ENCODE assay signal across 12 mouse cellular contexts in genomic region chr17:7246893-7247556, GRCm38 (mm10).
"Had no signal": no experiment of that assay in that cellular context is flagged by ENCODE, and none has a peak within 500 bp of the region (broad histone marks: within the 10 kb centered on the region; RNA-seq: fewer than 3 reads in every experiment).

No protein-coding gene starts in this region.

- H3K27ac ChIP-seq: kidney, postnatal 0 days; limb, embryonic 15.5 days; liver, embryonic 12.5 days; midbrain, embryonic 13.5 days had no signal

- H3K9me3 ChIP-seq: limb, embryonic 15.5 days; liver, embryonic 12.5 days; midbrain, embryonic 13.5 days had no signal

- H3K4me1 ChIP-seq: limb, embryonic 15.5 days; liver, embryonic 12.5 days; midbrain, embryonic 13.5 days had no signal

- H3K27me3 ChIP-seq: limb, embryonic 15.5 days; liver, embryonic 12.5 days; midbrain, embryonic 13.5 days had no signal

- H3K4me3 ChIP-seq: limb, embryonic 15.5 days; liver, embryonic 12.5 days; midbrain, embryonic 13.5 days had no signal

- DNase-seq: kidney, postnatal 36 days; layer of hippocampus, adult 9-11 months; layer of hippocampus, postnatal 36 days; lung, embryonic 14.5 days; lung, postnatal 14 days; right cerebral cortex, postnatal 14 days; thymus, adult 18-20 months; thymus, postnatal 14 days had no signal

- H3K9ac ChIP-seq: limb, embryonic 15.5 days; liver, embryonic 12.5 days; lung, embryonic 14.5 days; midbrain, embryonic 13.5 days had no signal

- H3K36me3 ChIP-seq: limb, embryonic 15.5 days; liver, embryonic 12.5 days had no signal
